Mouse (Mus musculus): ENCODE results near the gene Pitpna. TPM values are rescaled to one million over a fixed set of nuclear protein-coding genes. Genes with fewer than 3 reads are reported as not detected.

Gene Pitpna
- total RNA-seq, 2 experiments from 2014 or later = 168 to 172 TPM

DNA sequence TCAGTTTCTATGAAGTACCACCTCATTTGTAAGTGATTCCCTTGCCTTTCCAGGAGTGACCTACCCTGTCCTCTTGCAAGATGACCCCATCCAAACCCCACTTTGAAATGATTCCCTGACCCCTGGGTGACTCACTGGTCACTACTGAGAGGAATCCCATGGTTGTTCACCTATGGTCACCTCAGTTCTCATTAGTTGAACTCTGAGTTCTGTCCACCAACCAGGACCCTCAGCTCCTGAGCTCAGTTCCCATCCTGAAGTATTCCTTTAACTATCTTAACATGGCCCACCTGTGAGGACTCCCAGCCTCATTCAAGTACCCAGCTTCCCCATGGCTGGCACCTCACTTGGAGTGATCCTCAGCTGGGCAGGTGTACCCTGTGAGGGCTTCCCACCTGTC, 69.9 kb downstream of the Pitpna start:
- no peak for DNase-seq (ENCODE audit: low spot score)

GRCm38 (mm10) chr11:75658311-75658710, 70.4 kb downstream of the Pitpna start:
- no peak for DNase-seq (ENCODE audit: low spot score)

- no peak for DNase-seq (ENCODE audit: low spot score)
These were observed 71.3 kb downstream of the Pitpna start for GRCm38 (mm10) chr11:75658996-75659750.

- no peak for DNase-seq (ENCODE audit: low spot score)
These were observed 72.2 kb downstream of the Pitpna start for GRCm38 (mm10) chr11:75660081-75660590.

DNA sequence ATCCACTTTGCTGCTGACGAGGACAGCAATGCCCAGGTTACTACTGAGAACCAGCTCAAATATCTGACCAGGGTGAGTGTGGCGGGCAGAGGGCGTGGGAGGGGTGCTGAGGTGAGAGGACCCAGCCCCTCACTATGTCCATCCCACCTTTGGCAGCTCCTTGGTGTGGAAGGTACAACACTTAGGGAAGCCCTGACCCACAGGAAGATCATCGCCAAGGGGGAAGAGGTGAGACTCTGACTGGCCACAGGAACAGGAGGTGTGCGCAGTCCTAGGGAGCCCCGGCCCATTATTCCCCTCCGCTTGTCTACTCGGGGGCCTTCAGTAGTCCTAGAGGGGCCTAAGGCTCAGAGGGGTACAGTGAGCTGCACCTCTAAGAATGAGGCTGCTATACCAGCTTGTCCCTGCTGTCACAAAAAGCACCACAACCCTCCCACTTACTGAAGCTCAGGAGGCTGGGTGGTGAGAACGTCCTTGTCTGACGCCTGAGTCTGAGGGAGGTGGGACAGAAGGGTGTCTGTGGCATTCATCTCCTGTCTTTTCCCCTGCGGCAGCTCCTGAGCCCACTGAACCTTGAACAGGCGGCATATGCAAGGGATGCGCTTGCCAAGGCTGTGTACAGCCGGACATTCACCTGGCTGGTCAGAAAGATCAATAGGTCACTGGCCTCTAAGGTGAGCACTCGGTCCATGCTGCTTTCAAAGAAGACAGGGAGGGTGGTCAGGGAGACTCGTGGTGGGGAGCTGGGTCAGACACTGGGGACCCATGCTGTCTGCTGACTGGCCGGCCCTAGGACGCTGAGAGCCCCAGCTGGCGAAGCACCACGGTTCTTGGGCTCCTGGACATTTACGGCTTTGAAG, 73.3 kb downstream of the Pitpna start:
- no peak for DNase-seq (ENCODE audit: low spot score)

- DNase-seq (ENCODE audit: low spot score) = no peak
These were observed 74.2 kb downstream of the Pitpna start for GRCm38 (mm10) chr11:75662131-75662530.

- no peak for DNase-seq (ENCODE audit: low spot score)
These were observed 78.4 kb downstream of the Pitpna start for GRCm38 (mm10) chr11:75666296-75666695.

- DNase-seq (ENCODE audit: low spot score) = no peak
These were observed 80.7 kb downstream of the Pitpna start for GRCm38 (mm10) chr11:75668621-75669020.

- DNase-seq (ENCODE audit: low spot score) = no peak
These were observed 81.4 kb downstream of the Pitpna start for GRCm38 (mm10) chr11:75669176-75669852.

- DNase-seq (ENCODE audit: low spot score) = no peak
These were observed 81.9 kb downstream of the Pitpna start for GRCm38 (mm10) chr11:75669853-75670200.

- DNase-seq (ENCODE audit: low spot score) = no peak
These were observed 83.7 kb downstream of the Pitpna start for GRCm38 (mm10) chr11:75671426-75672180.

DNA sequence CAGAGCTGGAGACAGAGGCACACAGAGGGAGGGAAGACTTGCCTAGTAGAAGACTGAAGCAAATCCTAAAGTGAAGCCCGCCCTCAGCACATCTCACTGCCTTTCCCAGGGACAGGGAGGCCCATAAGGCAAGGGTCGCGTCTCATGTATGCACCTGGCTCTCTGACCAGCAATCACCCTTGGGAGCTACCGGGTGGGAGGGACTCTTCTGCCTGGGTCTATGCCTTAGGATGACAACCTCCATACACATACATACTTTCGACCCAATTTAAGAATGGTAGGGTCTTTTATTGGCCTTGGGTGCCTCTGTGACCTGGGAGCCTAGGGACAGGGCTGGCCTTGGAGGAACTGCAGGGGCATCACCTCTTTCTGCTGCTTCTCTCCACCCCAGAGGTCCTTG, 85.5 kb downstream of the Pitpna start:
- DNase-seq (ENCODE audit: low spot score) = no peak

GRCm38 (mm10) chr11:75674875-75675274, 87.0 kb downstream of the Pitpna start:
- no peak for DNase-seq (ENCODE audit: low spot score)

- DNase-seq (ENCODE audit: low spot score) = no peak
These were observed 90.2 kb downstream of the Pitpna start for GRCm38 (mm10) chr11:75677881-75678746.

Small RNAs within 50 kb of the gene (microRNA-seq; reads per million reads assigned to microRNA genes)
- gene Mir3971 = not detected

Other genes with a start within 250 kb of the Pitpna start
- 10 to 100 TPM; 62.8 to 73.1 TPM for gene Rpa1, start 239.8 kb upstream of the Pitpna start, total RNA-seq (2021)
- 1 to 10 TPM; 4.5 to 4.9 TPM for gene Smyd4, start 239.7 kb upstream of the Pitpna start, total RNA-seq (2021)
- 10 to 100 TPM; 50.2 to 64.1 TPM for gene Serpinf1, start 165.4 kb upstream of the Pitpna start, total RNA-seq (2021)
- gene Serpinf2, start 148.5 kb upstream of the Pitpna start, total RNA-seq (2021) = under 1 TPM in 1 of 2 experiments, not detected in 1; 0.36 TPM
- gene Wdr81, start 133.4 kb upstream of the Pitpna start, total RNA-seq (2021) = 1 to 10 TPM; 4.5 to 5.5 TPM
- gene Tlcd2, start 126.4 kb upstream of the Pitpna start, total RNA-seq (2021) = 1 to 10 TPM; 2.6 to 2.9 TPM
- 10 to 100 TPM; 70.1 to 70.9 TPM for gene Prpf8, start 101.3 kb upstream of the Pitpna start, total RNA-seq (2021)
- gene Rilp, start 78.0 kb upstream of the Pitpna start, total RNA-seq (2021) = 10 to 100 TPM; 31.5 to 32.4 TPM
- gene Scarf1, start 74.6 kb upstream of the Pitpna start, total RNA-seq (2021) = 1 to 10 TPM; 2.4 to 3.3 TPM
- gene Slc43a2, start 56.4 kb upstream of the Pitpna start, total RNA-seq (2021) = 10 to 100 TPM; 24.0 to 32.2 TPM
- gene Inpp5k, start 42.9 kb downstream of the Pitpna start, total RNA-seq (2021) = 10 to 100 TPM; 24.6 to 25.0 TPM
- 10 to 100 TPM; 32.6 to 40.7 TPM for gene Myo1c, start 62.4 kb downstream of the Pitpna start, total RNA-seq (2021)
- gene Crk, start 91.2 kb downstream of the Pitpna start, total RNA-seq (2021) = 10 to 100 TPM; 50.3 to 60.6 TPM
- gene Ywhae, start 144.8 kb downstream of the Pitpna start, total RNA-seq (2021) = 100 to 1,000 TPM; 517 to 578 TPM
- 1 to 10 TPM in 1 of 2 experiments, under 1 TPM in 1; 0.45 to 2.7 TPM for gene Doc2b, start 208.0 kb downstream of the Pitpna start, total RNA-seq (2021)

Data from gastrocnemius, adult 18-20 months (tissue).